Mouse (Mus musculus): ENCODE measurements around the gene Itk.

DNA sequence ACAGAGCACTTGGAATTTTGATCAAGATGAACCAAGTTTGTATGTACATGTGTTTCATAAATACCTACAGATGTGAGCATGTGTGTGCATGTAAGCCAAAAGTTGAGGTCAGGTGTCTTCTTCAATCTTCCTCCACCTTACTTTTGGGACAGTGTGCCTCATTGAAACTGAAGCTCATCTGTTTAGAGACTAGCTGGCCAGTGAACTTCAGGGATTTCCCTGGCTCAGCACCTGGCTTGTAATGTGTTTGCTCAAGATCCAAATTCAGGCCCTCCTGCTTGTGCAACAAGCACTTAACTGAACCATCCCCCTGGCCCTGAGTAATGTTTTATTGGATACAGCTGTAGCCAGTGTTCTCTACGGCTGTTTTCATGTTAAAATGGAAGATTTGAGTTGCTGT lies 29.1 kb upstream of the Itk start:
- TF ChIP-seq CTCF (IDR thresholded peaks at IDR 0.05; ENCODE audit: borderline replicate concordance, insufficient read depth, low read depth, low read length), result no peak
- no peak for TF ChIP-seq POLR2A (IDR thresholded peaks at IDR 0.05; ENCODE audit: borderline replicate concordance, insufficient read depth, low read length)

Data from cerebellum, adult 2 months (tissue).